Mouse (Mus musculus) kidney, embryonic 16.5 days (tissue): ENCODE results near the gene Art2b. TPM values are rescaled to one million over a fixed set of nuclear protein-coding genes. Genes with fewer than 3 reads are reported as not detected.
"Not testable (repeated sequence)": the region's sequence is repeated elsewhere in the genome, so short reads cannot be mapped to it uniquely, and the experiment has no call there.

Experiments used
- ATAC-seq: fragments of 200-750 bp; cut with Nextera tagmentation; 2 replicates; pipeline ENCODE4 v1.8.0; 2017; ENCODE audit warnings: moderate TSS enrichment; ENCODE audit not compliant: low FRiP score, low TSS enrichment
- H3K27ac ChIP-seq: fragments of 300-500 bp; sonication (generic); 2 replicates; pipeline ENCODE4 v1.5.1; 2014; ENCODE audit warnings: low read length
- H3K27me3 ChIP-seq: fragments of 300-500 bp; sonication (generic); 2 replicates; pipeline ENCODE4 v1.6.1; 2014; ENCODE audit warnings: low read length, control low read depth, mixed read lengths; ENCODE audit not compliant: insufficient read depth
- H3K36me3 ChIP-seq: fragments of 300-500 bp; sonication (generic); 2 replicates; pipeline ENCODE4 v1.6.1; 2014; ENCODE audit warnings: low read length, control low read depth, mixed read lengths; ENCODE audit not compliant: insufficient read depth
- H3K4me1 ChIP-seq: fragments of 300-500 bp; sonication (generic); 2 replicates; pipeline ENCODE4 v1.6.1; 2014; ENCODE audit warnings: low read length, control low read depth, mixed read lengths; ENCODE audit not compliant: insufficient read depth
- H3K4me2 ChIP-seq: fragments of 300-500 bp; sonication (generic); replicated peaks from 2 replicates; pipeline ENCODE4 v1.6.1; 2014; ENCODE audit warnings: low read depth, low read length
- H3K4me3 ChIP-seq: fragments of 300-500 bp; sonication (generic); 2 replicates; pipeline ENCODE4 v1.5.1; 2014; ENCODE audit warnings: mild to moderate bottlenecking, low read length
- H3K9ac ChIP-seq: fragments of 300-500 bp; sonication (generic); replicated peaks from 2 replicates; pipeline ENCODE4 v1.6.1; 2014; ENCODE audit warnings: low read length
- H3K9me3 ChIP-seq: fragments of 300-500 bp; sonication (generic); 2 replicates; pipeline ENCODE4 v1.6.1; 2016; ENCODE audit warnings: low read length, control low read depth
- WGBS: fragments of 180-500 bp; shearing (Covaris S2); extraction: QIAGEN DNeasy Blood & Tissue Kit; methylation state at CpG from one replicate; pipeline ENCODE4 v1.1.7; 2014; 5-methylcytosine and 5-hydroxymethylcytosine counted together
- polyA plus RNA-seq: library from polyadenylated mRNA; unstranded; fragments of >200 nt; fragmentation: Nextera tagmentation; extraction: Ambion mirVana; gene quantifications from 2 replicates; pipeline ENCODE4 v1.2.1, GENCODE M21; 2015

The Art2b gene
- not detected in 2 replicates for polyA plus RNA-seq

- ATAC-seq, result no peak
- 87% methylated on average over 5 of the region's 5 CpGs for WGBS
Measured at GRCm38 (mm10) chr7:101585408-101585807, at the start of gene Art2b. Art2b (minus strand) TSS chr7:101585600.

DNA sequence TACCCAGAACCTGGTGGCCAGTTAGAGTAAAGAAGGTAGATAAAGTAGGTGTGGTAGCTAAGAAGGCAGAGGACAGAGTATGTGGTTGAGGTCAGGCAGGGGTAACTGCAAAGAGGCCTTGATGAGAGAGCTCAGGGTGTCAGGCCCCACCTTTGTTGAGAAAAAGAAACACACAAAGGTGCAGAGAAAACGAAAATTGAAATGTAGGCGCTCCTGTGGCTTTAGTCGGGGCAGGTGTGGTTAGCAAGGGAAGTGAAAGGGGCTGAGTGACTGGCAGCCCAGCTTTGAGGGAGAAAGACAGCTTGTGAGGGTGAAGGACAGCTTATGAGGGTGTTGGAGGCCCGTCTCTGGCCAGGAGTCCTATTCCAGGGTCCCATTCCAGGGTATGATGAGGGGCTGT is 49.1 kb upstream of the Art2b start:
- no peak overlapping the region for H3K9ac ChIP-seq

More at GRCm38 (mm10) chr7:101585408-101585807, at the start of gene Art2b:
- H3K9ac ChIP-seq, result no peak within 1 kb of the TSS
- no peak within 1 kb of the TSS for H3K4me3 ChIP-seq
- H3K27me3 ChIP-seq, result no peaks in the 10 kb centered on the region
- H3K9me3 ChIP-seq, result no peaks in the 10 kb centered on the region
- no peaks in the 10 kb centered on the region for H3K4me1 ChIP-seq
- H3K4me2 ChIP-seq, result no peak within 1 kb of the TSS
- no peak within 1 kb of the TSS for H3K27ac ChIP-seq
- H3K36me3 ChIP-seq, result no peaks in the 10 kb centered on the region

GRCm38 (mm10) chr7:101633629-101634177 is 48.3 kb upstream of the Art2b start:
- H3K4me1 ChIP-seq, result no peaks in the 10 kb centered on the region
- no peak for ATAC-seq
- H3K36me3 ChIP-seq, result no peaks in the 10 kb centered on the region
- H3K9me3 ChIP-seq, result peaks cover 4% of the 10 kb centered on the region; the same call in 1 of the 2 replicates
- H3K4me3 ChIP-seq, result no peak overlapping the region
- WGBS, result 74% methylated on average over 8 of the region's 8 CpGs
- no peak overlapping the region for H3K9ac ChIP-seq
- no peak overlapping the region for H3K27ac ChIP-seq
- H3K27me3 ChIP-seq, result no peaks in the 10 kb centered on the region
- no peak overlapping the region for H3K4me2 ChIP-seq

More for the DNA sequence above, 49.1 kb upstream of the Art2b start:
- H3K4me3 ChIP-seq, result no peak overlapping the region
- peaks cover 4% of the 10 kb centered on the region; the same call in 1 of the 2 replicates for H3K9me3 ChIP-seq
- H3K27ac ChIP-seq, result no peak overlapping the region
- H3K36me3 ChIP-seq, result no peaks in the 10 kb centered on the region
- H3K4me2 ChIP-seq, result no peak overlapping the region
- H3K27me3 ChIP-seq, result no peaks in the 10 kb centered on the region
- ATAC-seq, result no peak
- H3K4me1 ChIP-seq, result no peaks in the 10 kb centered on the region
- WGBS, result 77% methylated on average over 4 of the region's 4 CpGs

DNA sequence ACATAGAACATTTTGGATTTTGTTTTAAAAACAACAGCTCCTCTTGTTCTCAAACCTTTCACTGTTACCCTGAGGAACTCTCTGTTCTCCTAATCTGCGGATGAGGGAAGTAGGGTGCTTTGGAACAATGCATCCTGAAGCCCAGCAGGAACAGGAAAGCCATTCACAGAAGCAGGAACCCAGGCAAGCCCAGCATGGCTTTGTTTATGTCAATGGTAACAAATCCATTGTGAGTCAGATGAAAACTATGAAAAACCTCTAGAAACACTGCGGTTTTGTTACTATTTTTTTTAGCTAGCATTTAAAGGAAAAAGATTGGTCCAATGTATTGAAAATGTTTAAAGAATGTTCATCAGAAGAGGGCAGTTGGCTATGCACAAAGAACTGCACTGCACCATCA is 43.1 kb upstream of the Art2b start:
- Histone ChIP-seq H3K27me3 (no peaks in the 10 kb centered on the region), H3K9me3 (peaks cover 4% of the 10 kb centered on the region; the same call in 1 of the 2 replicates), H3K9ac (no peak overlapping the region), H3K4me1 (no peaks in the 10 kb centered on the region), H3K4me3 (no peak overlapping the region), H3K27ac (no peak overlapping the region), H3K36me3 (no peaks in the 10 kb centered on the region), H3K4me2 (no peak overlapping the region)
- ATAC-seq, result no peak
- 66% methylated on average over 2 of the region's 2 CpGs for WGBS

GRCm38 (mm10) chr7:101627166-101627565 is 41.8 kb upstream of the Art2b start:
- not testable (repeated sequence) for ATAC-seq, H3K4me3 ChIP-seq, H3K27me3 ChIP-seq, H3K9me3 ChIP-seq, H3K36me3 ChIP-seq, H3K27ac ChIP-seq, H3K4me2 ChIP-seq, H3K4me1 ChIP-seq, H3K9ac ChIP-seq
- WGBS, result 75% methylated on average over 7 of the region's 7 CpGs

GRCm38 (mm10) chr7:101624283-101624682 is 38.9 kb upstream of the Art2b start:
- H3K27ac ChIP-seq, result no peak overlapping the region
- H3K4me2 ChIP-seq, result no peak overlapping the region
- 77% methylated on average over 6 of the region's 6 CpGs for WGBS
- no peaks in the 10 kb centered on the region for H3K27me3 ChIP-seq
- no peaks in the 10 kb centered on the region for H3K9me3 ChIP-seq
- H3K9ac ChIP-seq, result no peak overlapping the region
- no peak overlapping the region for H3K4me3 ChIP-seq
- ATAC-seq, result no peak
- no peaks in the 10 kb centered on the region for H3K4me1 ChIP-seq
- no peaks in the 10 kb centered on the region for H3K36me3 ChIP-seq

- H3K9me3 ChIP-seq, ATAC-seq, H3K4me1 ChIP-seq, H3K4me3 ChIP-seq, H3K36me3 ChIP-seq, H3K27me3 ChIP-seq, H3K4me2 ChIP-seq, H3K27ac ChIP-seq, H3K9ac ChIP-seq: not testable (repeated sequence)
- WGBS, result 81% methylated on average over 4 of the region's 4 CpGs
Measured at GRCm38 (mm10) chr7:101621861-101622260, 36.5 kb upstream of the Art2b start.

GRCm38 (mm10) chr7:101620373-101620772 is 35.0 kb upstream of the Art2b start:
- WGBS, result 24% methylated on average over 4 of the region's 4 CpGs
- Histone ChIP-seq H3K4me3 (no peak overlapping the region), H3K4me1 (0 out of 2 replicates have a peak, but pooled peaks cover 3% of the 10 kb centered on the region), H3K36me3 (no peaks in the 10 kb centered on the region), H3K27me3 (no peaks in the 10 kb centered on the region), H3K9ac (no peak overlapping the region), H3K4me2 (no peak overlapping the region), H3K27ac (no peak overlapping the region), H3K9me3 (no peaks in the 10 kb centered on the region)
- no peak for ATAC-seq

- Histone ChIP-seq H3K4me2 (no peak overlapping the region), H3K9ac (no peak overlapping the region), H3K9me3 (no peaks in the 10 kb centered on the region), H3K4me3 (no peak overlapping the region), H3K4me1 (0 out of 2 replicates have a peak, but pooled peaks cover 3% of the 10 kb centered on the region), H3K27ac (no peak overlapping the region), H3K27me3 (no peaks in the 10 kb centered on the region), H3K36me3 (no peaks in the 10 kb centered on the region)
- no peak for ATAC-seq
- 86% methylated on average over 7 of the region's 7 CpGs for WGBS
Measured at GRCm38 (mm10) chr7:101618273-101618672, 32.9 kb upstream of the Art2b start.

DNA sequence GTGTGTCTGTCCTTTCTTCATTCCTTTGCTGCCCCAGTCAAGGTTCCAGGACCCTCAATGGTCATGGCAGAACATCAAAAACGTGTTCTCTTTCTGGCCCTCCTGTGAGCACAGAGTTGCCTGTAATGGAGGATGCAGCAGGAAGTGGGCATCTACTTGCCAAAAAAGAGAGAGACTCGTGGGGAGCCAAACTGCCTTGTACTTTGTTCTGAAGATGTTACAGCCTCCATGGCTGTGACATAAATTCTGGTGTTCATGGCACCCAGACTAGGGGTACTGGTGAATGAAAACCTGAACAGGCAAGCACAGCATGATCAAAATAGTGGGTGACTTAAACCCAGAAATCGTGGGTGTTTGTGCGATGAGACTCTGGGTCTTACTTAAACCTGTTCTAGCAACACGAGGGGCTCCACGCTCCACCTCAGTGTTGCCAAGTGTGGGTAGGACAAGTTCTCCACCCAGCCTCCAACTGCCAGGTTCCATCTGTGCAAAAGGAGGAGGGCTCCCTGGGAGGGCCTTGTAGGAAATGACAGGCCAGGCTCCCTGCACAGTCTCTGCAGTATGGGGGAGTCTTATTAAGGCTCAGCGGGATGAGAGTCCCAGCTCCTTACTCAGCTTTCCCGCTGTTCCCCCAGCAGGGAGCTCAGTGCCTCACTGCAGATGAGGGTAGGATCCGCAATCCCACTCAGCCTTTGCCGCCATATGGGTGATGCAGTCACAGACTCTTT is 32.2 kb upstream of the Art2b start:
- Histone ChIP-seq H3K9ac (no peak overlapping the region), H3K4me3 (no peak overlapping the region), H3K27me3 (no peaks in the 10 kb centered on the region), H3K27ac (no peak overlapping the region), H3K4me2 (no peak overlapping the region), H3K36me3 (no peaks in the 10 kb centered on the region), H3K4me1 (0 out of 2 replicates have a peak, but pooled peaks cover 3% of the 10 kb centered on the region), H3K9me3 (no peaks in the 10 kb centered on the region)
- 72% methylated on average over 10 of the region's 10 CpGs for WGBS
- no peak for ATAC-seq
